Mouse (Mus musculus) 416B (cell line): ENCODE measurements around the gene Pard3.
A peak's percentile ranks its signal among the peaks of the same experiment; 100 is the strongest.

Experiments
- DNase-seq: peaks from one replicate; pipeline ENCODE4 v3.0.0; 2011; ENCODE audit warnings: low read depth

The Pard3 gene

GRCm38 (mm10) chr8:127438625-127439391, 375.1 kb downstream of the Pard3 start:
- peak; percentile 39 for DNase-seq

- no peak for DNase-seq
Measured at GRCm38 (mm10) chr8:127439392-127440160, 375.9 kb downstream of the Pard3 start.

GRCm38 (mm10) chr8:127440161-127440833, 376.6 kb downstream of the Pard3 start:
- peak; percentile 21 for DNase-seq

- DNase-seq, result peak; percentile 63
Measured at GRCm38 (mm10) chr8:127440834-127441485, 377.3 kb downstream of the Pard3 start.

GRCm38 (mm10) chr8:127447401-127447800, 383.7 kb downstream of the Pard3 start:
- DNase-seq, result no peak

- no peak for DNase-seq
Measured at GRCm38 (mm10) chr8:127449066-127449840, 385.6 kb downstream of the Pard3 start.

GRCm38 (mm10) chr8:127450954-127451668, 387.4 kb downstream of the Pard3 start:
- DNase-seq, result no peak

GRCm38 (mm10) chr8:127452364-127452763, 388.7 kb downstream of the Pard3 start:
- DNase-seq, result no peak

- DNase-seq, result no peak
Measured at GRCm38 (mm10) chr8:127457901-127458300, 394.2 kb downstream of the Pard3 start.

- DNase-seq, result no peak
Measured at GRCm38 (mm10) chr8:127461173-127461572, 397.5 kb downstream of the Pard3 start.

- no peak for DNase-seq
Measured at GRCm38 (mm10) chr8:127462378-127462935, 398.8 kb downstream of the Pard3 start.

- DNase-seq, result no peak
Measured at GRCm38 (mm10) chr8:127464300-127464699, 400.6 kb downstream of the Pard3 start.

- DNase-seq, result no peak
Measured at GRCm38 (mm10) chr8:127472204-127472603, 408.5 kb downstream of the Pard3 start.

GRCm38 (mm10) chr8:127480003-127480402, 416.3 kb downstream of the Pard3 start:
- no peak for DNase-seq

GRCm38 (mm10) chr8:127485618-127486017, 421.9 kb downstream of the Pard3 start:
- DNase-seq, result no peak

GRCm38 (mm10) chr8:127491963-127492362, 428.3 kb downstream of the Pard3 start:
- DNase-seq, result no peak

- peak; percentile 8 for DNase-seq
Measured at GRCm38 (mm10) chr8:127495226-127495780, 431.6 kb downstream of the Pard3 start.

- DNase-seq, result no peak
Measured at GRCm38 (mm10) chr8:127498997-127499719, 435.5 kb downstream of the Pard3 start.

GRCm38 (mm10) chr8:127499720-127500114, 436.0 kb downstream of the Pard3 start:
- no peak for DNase-seq
